Mouse (Mus musculus): Measurements from ENCODE around the gene Ift57.

The Ift57 gene

GRCm38 (mm10) chr16:49698620-49699525 is at the start of gene Ift57:
TSS of gene Ift57 (plus strand) at chr16:49699233.
- DNase-seq (ENCODE audit: low read depth) = peak; percentile 99

DNA sequence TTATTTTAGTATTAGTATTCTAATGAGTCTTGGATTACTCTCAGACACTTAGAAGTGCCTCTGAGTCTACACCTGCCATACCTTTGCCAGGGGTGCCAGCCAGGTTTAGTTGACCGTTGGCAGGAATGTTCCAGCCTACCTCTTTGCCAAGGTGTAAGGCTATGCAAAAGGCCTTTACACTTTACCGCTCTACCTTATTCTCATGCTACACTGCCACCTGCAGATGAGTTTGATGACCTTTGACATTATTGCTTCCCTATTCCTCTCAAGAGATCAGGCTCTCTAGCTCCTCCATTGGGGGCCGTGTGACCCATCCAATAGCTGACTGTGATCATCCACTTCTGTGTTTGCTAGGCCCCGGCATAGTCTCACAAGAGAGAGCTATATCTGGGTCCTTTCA is 41.9 kb upstream of the Ift57 start:
- peak; percentile 11 for DNase-seq (ENCODE audit: low read depth)

DNA sequence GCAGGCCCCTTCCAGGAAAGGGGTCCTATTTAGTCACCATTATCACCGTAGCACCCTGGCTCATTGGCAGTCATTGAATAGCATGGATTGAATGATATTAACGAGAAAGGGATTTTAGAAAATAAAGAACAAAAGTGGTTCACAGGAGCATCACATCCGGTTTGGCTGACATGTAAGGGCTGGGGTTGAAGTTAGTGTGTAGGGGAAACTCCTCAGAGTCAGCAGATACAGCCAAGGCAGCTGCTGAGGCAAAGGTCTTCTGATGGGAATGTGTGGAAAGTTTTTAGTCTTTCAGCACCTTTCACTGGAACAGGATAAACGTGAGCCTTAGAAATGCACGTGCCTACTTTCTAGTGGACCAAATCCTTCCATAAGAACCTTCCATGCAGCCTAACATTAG is 41.0 kb upstream of the Ift57 start:
- DNase-seq (ENCODE audit: low read depth) = peak; percentile 47

DNA sequence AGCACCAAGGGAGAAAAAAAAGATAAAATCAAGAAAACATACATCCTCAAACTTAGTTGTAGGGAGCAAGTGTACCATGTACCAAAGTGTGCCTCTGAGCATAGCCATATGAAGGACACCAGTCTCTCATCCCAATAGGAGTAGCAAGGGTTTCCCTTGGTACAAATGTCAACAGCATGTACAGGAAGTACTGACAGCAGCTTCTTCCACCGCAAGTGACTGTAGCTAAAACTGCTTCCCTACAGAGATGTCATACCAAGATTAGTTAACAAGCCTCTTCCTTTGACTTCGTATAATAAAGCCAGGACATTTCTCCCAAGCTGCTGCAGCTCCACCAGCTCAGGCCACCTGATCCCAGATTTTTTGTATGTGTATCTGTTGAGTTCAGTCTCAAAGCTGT is 39.9 kb upstream of the Ift57 start:
- peak; percentile 8 for DNase-seq (ENCODE audit: low read depth)

DNA sequence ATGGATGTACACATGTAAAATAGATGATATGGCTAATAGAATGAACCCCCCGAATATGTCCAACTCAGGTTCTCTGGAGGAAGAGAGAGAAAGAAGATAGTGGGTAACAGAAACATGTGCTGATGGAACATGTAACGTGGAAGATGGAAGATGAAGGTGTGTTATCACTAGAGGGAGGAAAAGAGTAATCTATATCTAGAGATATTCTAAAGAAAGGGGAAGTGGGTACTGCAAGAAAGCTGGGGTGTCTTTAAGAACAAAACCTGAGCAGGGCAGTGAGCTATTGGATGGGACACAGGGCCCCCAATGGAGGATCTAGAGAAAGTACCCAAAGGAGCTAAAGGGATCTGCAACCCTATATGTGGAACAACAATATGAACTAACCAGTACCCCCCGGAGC is 38.9 kb upstream of the Ift57 start:
- DNase-seq (ENCODE audit: low read depth) = no peak

DNA sequence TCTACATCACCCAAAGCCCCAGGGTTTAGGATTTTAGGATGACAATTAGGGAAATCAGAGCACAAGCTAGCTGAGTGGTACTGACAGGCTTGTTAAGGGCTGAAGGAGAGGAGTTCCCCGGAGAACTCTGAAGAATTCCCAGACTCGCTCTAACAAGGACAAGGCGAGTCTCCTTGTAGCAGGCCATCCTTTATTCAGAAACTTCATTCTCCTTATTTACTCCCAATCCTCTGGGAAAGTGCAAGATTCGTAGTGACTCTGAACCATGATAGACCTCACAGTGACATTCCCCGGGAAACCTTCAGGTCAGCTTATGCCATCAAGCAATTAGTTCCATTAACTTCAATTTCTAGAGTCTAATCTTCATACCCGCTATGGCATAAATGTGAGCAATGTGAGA is 36.8 kb upstream of the Ift57 start:
- DNase-seq (ENCODE audit: low read depth) = no peak

DNA sequence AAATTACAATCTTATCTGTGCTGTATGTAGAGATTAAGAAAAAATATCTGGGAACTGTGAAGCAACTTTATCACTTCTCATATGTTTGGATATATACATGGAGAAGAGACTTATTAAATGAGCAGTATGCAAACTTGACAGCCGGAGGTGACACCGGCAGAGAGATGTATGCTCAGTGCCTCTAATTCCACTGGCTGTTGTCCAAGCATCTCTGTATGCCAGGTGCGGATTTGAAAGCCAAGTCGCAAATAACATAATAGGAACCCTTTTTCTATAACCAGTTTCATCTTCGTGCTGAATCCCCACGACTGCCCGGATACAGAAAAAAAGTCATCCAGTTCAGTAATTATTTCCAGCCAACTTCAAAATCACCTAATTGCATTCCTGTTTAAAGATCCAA is 34.4 kb upstream of the Ift57 start:
- no peak for DNase-seq (ENCODE audit: low read depth)

DNA sequence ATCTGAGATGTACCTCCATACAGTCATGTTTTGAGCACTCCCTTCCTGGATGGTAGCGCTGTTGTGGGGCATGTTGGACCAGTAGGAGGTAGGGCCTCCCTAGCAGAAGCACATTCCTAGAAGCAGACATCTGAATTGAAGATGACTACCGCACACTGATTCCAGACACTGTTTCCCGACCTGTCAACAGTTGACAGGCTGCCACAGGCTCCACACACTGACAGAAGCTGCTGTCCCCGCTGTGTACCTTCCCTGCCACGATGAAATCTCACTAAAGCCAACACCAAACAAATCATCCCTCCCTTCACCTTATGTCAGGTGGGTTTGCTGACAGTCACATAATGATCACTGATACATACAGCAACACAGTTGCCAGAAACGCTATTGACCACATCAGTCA is 19.4 kb upstream of the Ift57 start:
- DNase-seq (ENCODE audit: low read depth) = no peak

DNA sequence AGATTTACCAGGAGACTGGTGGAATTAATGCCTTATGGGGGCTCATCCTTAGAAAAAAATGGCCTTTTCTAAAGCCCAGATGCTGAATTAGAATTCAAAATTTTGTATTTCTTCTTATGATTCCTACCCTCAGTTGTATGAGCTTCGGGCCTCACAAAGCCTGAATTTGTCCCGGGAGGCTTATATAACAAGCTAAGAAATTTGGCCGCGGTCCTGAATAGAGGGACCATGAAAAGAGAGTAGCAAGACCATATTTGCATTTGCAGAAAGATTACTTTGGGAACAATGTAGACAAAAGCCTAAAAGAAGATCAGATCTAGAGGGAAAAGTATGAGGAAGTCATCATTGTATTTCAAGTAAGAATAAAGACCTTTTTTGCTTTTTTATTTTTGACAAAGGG is 14.1 kb upstream of the Ift57 start:
- DNase-seq (ENCODE audit: low read depth) = no peak

DNA sequence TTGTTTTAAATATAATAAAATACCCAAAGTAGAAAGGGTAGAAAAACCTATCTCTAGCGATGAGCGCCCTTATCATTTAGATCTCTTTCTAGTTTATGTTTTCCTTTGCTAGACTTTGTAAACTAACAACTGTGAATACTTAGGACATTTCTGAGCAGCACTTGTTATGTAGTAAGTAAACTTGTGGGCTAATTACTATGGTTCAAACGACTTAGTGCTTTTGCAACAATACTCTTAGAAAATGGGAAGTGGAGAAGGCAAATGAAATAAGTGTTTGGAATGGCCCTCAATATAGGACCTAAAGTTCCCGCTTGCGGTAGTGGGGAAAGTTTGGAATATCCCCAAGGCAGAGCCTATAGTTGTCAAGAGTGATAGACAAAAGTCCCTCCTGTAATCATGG is 788 bp downstream of the Ift57 start:
- no peak for DNase-seq (ENCODE audit: low read depth)

GRCm38 (mm10) chr16:49708074-49708473 is 9.0 kb downstream of the Ift57 start:
- DNase-seq (ENCODE audit: low read depth) = peak; percentile 7

DNA sequence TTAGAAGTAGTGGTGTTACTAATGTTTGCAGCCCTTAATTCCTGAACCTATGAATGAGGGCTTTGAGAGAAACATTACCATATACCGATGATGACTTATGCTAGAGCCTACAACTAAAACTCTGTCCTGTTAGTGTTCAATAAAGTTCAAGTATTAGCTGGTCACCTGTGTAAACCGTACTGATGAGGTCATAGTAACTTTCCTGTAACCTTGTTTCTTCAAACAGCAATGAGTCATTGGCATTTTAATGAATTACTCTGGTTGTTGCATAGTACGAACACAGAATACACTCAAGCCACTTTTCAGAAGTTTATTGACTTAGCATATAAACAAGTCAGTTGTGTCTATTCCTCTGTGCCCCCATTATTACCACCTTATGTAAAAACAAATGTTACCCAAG is 11.2 kb downstream of the Ift57 start:
- DNase-seq (ENCODE audit: low read depth) = no peak

- DNase-seq (ENCODE audit: low read depth) = no peak
Measured at GRCm38 (mm10) chr16:49713302-49713701, 14.3 kb downstream of the Ift57 start.

- no peak for DNase-seq (ENCODE audit: low read depth)
Measured at GRCm38 (mm10) chr16:49720671-49721070, 21.6 kb downstream of the Ift57 start.

- no peak for DNase-seq (ENCODE audit: low read depth)
Measured at GRCm38 (mm10) chr16:49721678-49722077, 22.6 kb downstream of the Ift57 start.

DNA sequence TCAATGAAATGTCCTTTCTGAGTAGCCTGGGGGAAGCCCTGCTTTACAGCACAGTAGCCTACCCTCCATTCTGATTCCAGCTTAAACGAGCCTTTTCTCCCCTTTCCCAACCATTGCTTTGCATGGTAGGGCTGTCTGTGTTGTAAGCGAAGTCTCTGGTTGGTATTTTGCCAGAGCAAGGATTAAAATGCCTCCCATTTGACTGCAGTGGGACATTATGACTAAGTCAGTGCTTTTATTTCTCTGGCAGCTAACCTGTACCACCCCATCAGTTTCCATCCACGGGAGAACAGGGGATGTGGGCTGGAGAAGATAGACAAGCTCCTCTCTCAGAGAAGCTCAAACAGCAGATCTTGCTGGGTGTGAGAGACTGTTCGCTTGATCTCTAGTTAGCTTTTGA is 24.2 kb downstream of the Ift57 start:
- DNase-seq (ENCODE audit: low read depth) = no peak

DNA sequence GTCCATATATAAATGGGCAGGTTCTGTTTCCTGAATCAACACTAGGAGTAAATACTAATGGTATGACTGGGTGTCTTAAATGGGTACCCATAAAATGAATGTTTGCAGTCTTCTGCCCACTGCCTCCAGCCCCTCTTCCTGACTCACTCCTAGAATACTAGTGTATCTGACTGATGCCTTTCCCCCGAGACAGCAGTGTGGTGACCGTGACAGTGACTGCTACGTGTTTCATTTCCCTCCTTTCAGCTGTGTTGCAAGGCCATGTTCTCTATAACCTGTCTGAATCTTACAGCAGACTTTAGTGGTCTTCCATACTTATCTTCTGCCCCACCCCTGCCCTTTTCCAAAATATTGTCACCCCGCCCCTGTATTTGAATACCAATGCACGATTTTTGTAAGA is 25.2 kb downstream of the Ift57 start:
- no peak for DNase-seq (ENCODE audit: low read depth)

GRCm38 (mm10) chr16:49724931-49725330 is 25.9 kb downstream of the Ift57 start:
- no peak for DNase-seq (ENCODE audit: low read depth)

DNA sequence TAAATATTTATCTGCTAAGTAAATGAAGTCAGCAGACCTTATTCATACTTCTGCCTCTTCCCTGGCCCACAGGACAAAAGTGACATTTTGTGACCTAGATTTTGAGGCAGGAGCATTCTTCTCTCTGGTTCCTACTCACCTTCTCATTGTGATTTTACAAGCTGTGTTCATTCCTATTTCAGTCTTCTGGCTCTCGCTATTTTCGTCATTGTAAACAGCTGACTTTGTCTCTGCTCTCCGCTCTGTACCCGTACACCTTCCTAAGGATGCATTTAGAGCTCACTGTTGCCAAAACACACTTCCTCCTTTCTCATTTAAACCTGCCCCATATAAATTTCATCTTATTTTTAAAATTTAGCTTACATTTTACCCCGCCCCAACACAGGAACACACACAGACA is 26.4 kb downstream of the Ift57 start:
- no peak for DNase-seq (ENCODE audit: low read depth)

DNA sequence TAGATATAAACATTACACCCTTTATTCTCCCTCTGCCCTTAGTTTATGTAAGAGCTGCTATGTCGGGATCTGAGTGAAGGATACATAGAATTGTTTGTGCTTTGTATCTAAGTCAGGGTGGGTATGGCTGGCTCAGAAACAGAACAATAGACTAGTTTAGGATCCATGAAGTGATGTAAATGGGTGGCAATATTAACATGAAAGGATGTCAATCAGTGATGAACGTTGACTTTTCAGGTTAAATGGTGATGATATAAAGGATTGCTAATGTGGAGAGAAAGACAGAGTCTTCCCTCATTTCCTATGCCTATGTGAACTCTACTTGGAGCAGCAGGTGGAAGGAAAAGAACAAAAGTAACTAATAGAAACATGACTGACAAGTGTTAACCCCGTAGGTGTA is 27.2 kb downstream of the Ift57 start:
- DNase-seq (ENCODE audit: low read depth) = no peak

GRCm38 (mm10) chr16:49726761-49727160 is 27.7 kb downstream of the Ift57 start:
- DNase-seq (ENCODE audit: low read depth) = no peak

DNA sequence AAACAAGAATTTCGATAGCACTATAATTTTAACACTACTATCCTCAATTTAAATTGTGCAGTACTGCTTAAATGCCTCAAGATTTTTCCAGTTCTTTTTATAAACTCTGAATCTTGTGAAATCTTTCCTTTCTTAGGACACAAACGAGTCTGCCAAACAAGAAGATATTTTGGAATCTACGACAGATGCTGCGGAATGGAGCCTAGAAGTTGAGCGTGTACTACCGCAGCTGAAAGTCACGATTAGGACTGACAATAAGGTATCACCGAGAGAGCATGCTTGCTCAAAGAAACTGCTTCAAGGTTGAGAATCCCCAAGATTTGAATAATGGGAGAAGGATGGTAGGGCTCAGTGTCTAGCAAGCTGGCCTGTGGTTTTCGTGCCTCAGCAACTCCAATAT is 37.5 kb downstream of the Ift57 start:
- no peak for DNase-seq (ENCODE audit: low read depth)

- no peak for DNase-seq (ENCODE audit: low read depth)
Measured at GRCm38 (mm10) chr16:49747360-49747759, 48.3 kb downstream of the Ift57 start.

DNA sequence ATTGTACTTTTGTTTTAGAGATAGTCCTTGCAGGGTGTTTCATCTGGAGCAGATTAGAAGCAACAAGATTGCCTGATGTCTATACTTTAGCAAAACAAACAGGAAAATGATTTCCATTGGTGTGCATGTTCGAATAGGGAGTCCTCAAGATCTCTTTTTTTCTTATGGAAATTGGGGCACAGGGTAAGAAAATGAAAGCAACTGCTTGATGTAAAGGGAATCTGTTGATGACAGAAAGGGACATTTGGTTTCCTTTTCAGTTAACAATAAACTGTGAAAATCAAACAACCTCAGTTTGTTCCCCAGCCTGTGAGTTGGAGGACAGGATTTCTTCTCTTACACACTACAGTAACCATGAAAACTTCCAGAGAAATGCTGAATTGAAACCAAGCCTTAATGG is 53.9 kb downstream of the Ift57 start:
- DNase-seq (ENCODE audit: low read depth) = no peak

All from induced T-regulatory cell, adult 2 months (primary cell).